Mouse (Mus musculus) G1E (cell line): ENCODE results near the gene Tomm6. TPM values are rescaled to one million over a fixed set of nuclear protein-coding genes. Genes with fewer than 3 reads are reported as not detected.
A peak's percentile ranks its signal among the peaks of the same experiment; 100 is the strongest.

Experiments
- ATAC-seq: 2 replicates; pipeline ENCODE4 v1.8.0; 2016; ENCODE audit warnings: mild to moderate bottlenecking; ENCODE audit not compliant: insufficient number of reproducible peaks, poor library complexity, low FRiP score, severe bottlenecking; ENCODE audit errors: extremely low read depth
- DNase-seq: peaks from one replicate; pipeline ENCODE4 v3.0.0; 2012; ENCODE audit warnings: low spot score
- H3K27me3 ChIP-seq: 2 replicates; pipeline ENCODE4 v1.6.1; 2012; ENCODE audit warnings: mild to moderate bottlenecking, low read length, inconsistent platforms; ENCODE audit not compliant: insufficient read depth
- H3K36me3 ChIP-seq: replicated peaks from 2 replicates; pipeline ENCODE3; 2012; ENCODE audit warnings: mild to moderate bottlenecking, inconsistent platforms
- H3K4me1 ChIP-seq: 2 replicates; pipeline ENCODE4 v1.6.1; 2012; ENCODE audit warnings: low read depth, low read length, inconsistent platforms, mixed read lengths; ENCODE audit not compliant: insufficient read depth
- H3K4me3 ChIP-seq: 2 replicates; pipeline ENCODE4 v1.5.1; 2012; ENCODE audit warnings: low read depth, mild to moderate bottlenecking, inconsistent platforms, low read length, moderate library complexity, mixed read lengths
- H3K9me3 ChIP-seq: replicated peaks from 2 replicates; pipeline ENCODE4 v1.6.1; 2012; ENCODE audit warnings: inconsistent platforms
- CTCF ChIP-seq: IDR thresholded peaks from 2 replicates; pipeline ENCODE4 v1.5.1; 2012; ENCODE audit warnings: low read depth, low read length, inconsistent platforms, mixed read lengths
- GATA1 ChIP-seq: IDR thresholded peaks from 2 replicates; pipeline ENCODE4 v1.6.1; 2012; ENCODE audit warnings: borderline replicate concordance, low read length, inconsistent platforms, mixed read lengths
- GATA2 ChIP-seq: IDR thresholded peaks from 2 replicates; pipeline ENCODE4 v1.6.1; 2012; ENCODE audit warnings: low read depth, low read length, inconsistent platforms, borderline replicate concordance
- POLR2AphosphoS5 ChIP-seq: IDR thresholded peaks from 2 replicates; pipeline ENCODE4 v1.6.1; 2012; ENCODE audit warnings: low read depth, low read length, inconsistent platforms; ENCODE audit not compliant: insufficient replicate concordance
- TAL1 ChIP-seq: conservative IDR thresholded peaks from 2 replicates; pipeline ENCODE4 v1.6.1; 2012; ENCODE audit warnings: low read depth, low read length, inconsistent platforms, mixed read lengths
- polyA plus RNA-seq: library from polyadenylated mRNA; stranded (reverse); fragments of >175 nt; gene quantifications from 2 replicates; pipeline ENCODE4 v1.2.3, GENCODE M21; 2012
- total RNA-seq, 2 experiments: library from RNA; stranded (forward) in 1 of 2; stranded (reverse) in 1 of 2; fragments of 200-1000 nt in 1 of 2; fragments of >200 nt in 1 of 2; fragmentation: Nextera tagmentation in 1 of 2; gene quantifications; 2 replicates each; pipeline ENCODE4 v1.2.3; 2014 to 2017

Tomm6 gene
- total RNA-seq (2014; fragmentation: Nextera tagmentation), result 343 and 409 TPM in 2 replicates
- 55.4 and 69.9 TPM in 2 replicates for total RNA-seq (2017)
- 258 and 272 TPM in 2 replicates for polyA plus RNA-seq

- DNase-seq (no peak), ATAC-seq (no peak)
Observed at GRCm38 (mm10) chr17:47688344-47688607, at the start of gene Tomm6. Gene Tomm6, minus strand, starts transcription at chr17:47688386.

DNA sequence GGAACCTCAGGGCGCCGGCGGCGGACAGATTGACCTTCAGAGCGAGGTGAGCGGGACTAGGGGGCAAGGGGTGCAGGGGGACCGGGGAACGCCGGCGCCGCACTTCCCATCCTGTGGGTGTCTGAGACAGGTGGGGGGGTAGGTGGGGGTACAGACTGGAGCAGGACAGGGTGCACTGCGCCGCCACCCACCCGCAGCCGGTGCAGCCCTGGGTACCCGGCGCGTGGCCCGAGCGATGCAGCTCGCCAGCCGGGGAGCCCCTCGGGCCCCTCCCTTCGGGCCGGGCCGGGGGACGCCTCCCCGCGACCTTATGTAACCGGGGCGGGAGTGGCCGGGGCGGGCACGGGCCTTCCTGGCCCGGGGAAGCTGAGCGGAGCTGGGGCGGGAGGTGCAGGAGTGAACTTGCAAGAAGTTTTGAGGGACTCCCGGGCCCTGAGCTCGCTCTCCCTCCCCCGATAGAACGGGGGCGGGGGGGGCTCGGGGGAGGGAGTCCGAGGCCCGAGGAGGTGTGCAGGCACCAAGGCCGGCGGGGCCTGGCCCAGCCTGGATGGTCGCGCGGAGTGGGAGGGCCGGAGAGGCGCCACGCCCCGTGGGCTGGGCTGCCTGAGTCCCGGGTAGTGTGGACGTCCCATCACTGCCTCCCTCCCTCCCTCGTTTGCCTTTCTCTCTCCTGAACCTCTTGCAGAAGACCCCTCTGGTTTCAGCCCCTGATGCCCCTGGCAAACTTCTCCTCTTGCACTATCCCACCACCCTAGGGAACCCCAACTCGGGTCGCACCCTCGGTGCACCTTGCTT is 49.3 kb upstream of the Tomm6 start:
- Histone ChIP-seq H3K4me1 (peaks cover 58% of the 10 kb centered on the region), H3K4me3 (peak overlapping the region; percentile 85), H3K36me3 (peaks cover 7% of the 10 kb centered on the region), H3K27me3 (peaks cover 20% of the 10 kb centered on the region), H3K9me3 (no peaks in the 10 kb centered on the region)
- TF ChIP-seq GATA1 (no peak), TAL1 (no peak), CTCF (no peak), POLR2AphosphoS5 (no peak), GATA2 (no peak)
- ATAC-seq (peak; percentile 71), DNase-seq (peak; percentile 87)

More at GRCm38 (mm10) chr17:47688344-47688607, at the start of gene Tomm6:
- H3K4me1 ChIP-seq, result peaks cover 48% of the 10 kb centered on the region
- TF ChIP-seq CTCF (no peak), POLR2AphosphoS5 (no peak), GATA1 (no peak), GATA2 (no peak)
- no peaks in the 10 kb centered on the region for H3K9me3 ChIP-seq
- H3K27me3 ChIP-seq, result no peaks in the 10 kb centered on the region
- peaks cover 63% of the 10 kb centered on the region for H3K36me3 ChIP-seq
- peak within 1 kb of the TSS; percentile 82 for H3K4me3 ChIP-seq

DNA sequence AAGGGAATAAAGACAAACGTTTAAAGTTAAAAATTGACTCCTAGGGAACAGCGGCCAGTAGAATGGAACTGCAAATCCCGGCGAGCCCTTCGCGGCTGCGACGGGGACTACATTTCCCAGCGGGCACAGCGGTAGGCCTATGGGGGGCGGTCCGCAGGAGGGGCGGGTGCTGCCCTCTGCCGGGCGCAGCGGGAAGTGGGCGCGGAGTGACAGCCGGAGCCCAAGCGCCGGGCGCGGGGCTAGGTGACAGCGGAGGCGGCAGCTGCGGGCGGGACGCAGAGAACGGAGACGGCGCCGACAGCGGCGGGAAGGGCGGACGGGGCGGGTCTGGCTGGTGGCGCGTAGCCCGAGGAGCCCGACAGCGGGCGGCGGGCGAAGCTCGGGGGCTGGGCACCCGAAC is 48.7 kb upstream of the Tomm6 start, which contains the start of gene Tfeb:
Gene Tfeb, plus strand, starts transcription at position 175 of the 400 bp plus-strand sequence.
- peak; percentile 94 for DNase-seq
- no peaks in the 10 kb centered on the region for H3K9me3 ChIP-seq
- H3K27me3 ChIP-seq, result peaks cover 26% of the 10 kb centered on the region
- no peak for TF ChIP-seq TAL1
- TF ChIP-seq GATA1, result no peak
- no peak for TF ChIP-seq GATA2
- no peak for TF ChIP-seq POLR2AphosphoS5
- TF ChIP-seq CTCF, result peak; percentile 75; the same call in 1 of the 2 replicates
- peaks cover 52% of the 10 kb centered on the region for H3K4me1 ChIP-seq
- H3K4me3 ChIP-seq, result peak within 1 kb of the TSS; percentile 85
- ATAC-seq, result peak; percentile 45
- H3K36me3 ChIP-seq, result peaks cover 7% of the 10 kb centered on the region

GRCm38 (mm10) chr17:47735553-47736100 is 47.4 kb upstream of the Tomm6 start:
- DNase-seq, result no peak
- Histone ChIP-seq H3K9me3 (no peaks in the 10 kb centered on the region), H3K36me3 (peaks cover 2% of the 10 kb centered on the region), H3K4me3 (no peak overlapping the region), H3K27me3 (peaks cover 29% of the 10 kb centered on the region), H3K4me1 (peaks cover 40% of the 10 kb centered on the region)
- no peak for TF ChIP-seq CTCF
- TF ChIP-seq GATA2, result no peak
- TF ChIP-seq TAL1, result no peak
- no peak for TF ChIP-seq POLR2AphosphoS5
- TF ChIP-seq GATA1, result no peak
- ATAC-seq, result no peak

GRCm38 (mm10) chr17:47730633-47731575 is 42.7 kb upstream of the Tomm6 start:
- no peak for DNase-seq
- ATAC-seq, result no peak
- H3K27me3 ChIP-seq, result peaks cover 65% of the 10 kb centered on the region

More at GRCm38 (mm10) chr17:47730633-47731575, 42.7 kb upstream of the Tomm6 start:
- Histone ChIP-seq H3K36me3 (no peaks in the 10 kb centered on the region), H3K4me3 (no peak overlapping the region), H3K4me1 (peaks cover 12% of the 10 kb centered on the region; the same call in 1 of the 2 replicates), H3K9me3 (no peaks in the 10 kb centered on the region)
- TF ChIP-seq GATA2, result no peak
- TF ChIP-seq CTCF, result no peak
- TF ChIP-seq POLR2AphosphoS5, result no peak
- no peak for TF ChIP-seq TAL1
- TF ChIP-seq GATA1, result no peak
